Mouse (Mus musculus) neural tube, embryonic 15.5 days (tissue): ENCODE measurements around the gene Kcnab3. TPM values are rescaled to one million over a fixed set of nuclear protein-coding genes. Genes with fewer than 3 reads are reported as not detected.
"Not testable (repeated sequence)": the region's sequence is repeated elsewhere in the genome, so short reads cannot be mapped to it uniquely, and the experiment has no call there.

Source experiments
- ATAC-seq: fragments of 200-750 bp; cut with Nextera tagmentation; 2 replicates; pipeline ENCODE4 v1.8.0; 2017; ENCODE audit warnings: mild to moderate bottlenecking, moderate TSS enrichment, moderate library complexity; ENCODE audit not compliant: low FRiP score
- H3K27ac ChIP-seq: fragments of 300-500 bp; sonication (generic); replicated peaks from 2 replicates; pipeline ENCODE4 v1.5.1; 2015; ENCODE audit warnings: mild to moderate bottlenecking, inconsistent platforms
- H3K27me3 ChIP-seq: fragments of 300-500 bp; sonication (generic); replicated peaks from 2 replicates; pipeline ENCODE4 v1.6.1; 2015; ENCODE audit warnings: inconsistent platforms
- H3K36me3 ChIP-seq: fragments of 300-500 bp; sonication (generic); 2 replicates; pipeline ENCODE4 v1.6.1; 2015; ENCODE audit warnings: inconsistent platforms
- H3K4me1 ChIP-seq: fragments of 300-500 bp; sonication (generic); 2 replicates; pipeline ENCODE4 v1.6.1; 2015; ENCODE audit warnings: inconsistent platforms
- H3K4me2 ChIP-seq: fragments of 300-500 bp; sonication (generic); 2 replicates; pipeline ENCODE4 v1.6.1; 2015; ENCODE audit warnings: inconsistent platforms, mild to moderate bottlenecking, moderate library complexity
- H3K4me3 ChIP-seq: fragments of 300-500 bp; sonication (generic); replicated peaks from 2 replicates; pipeline ENCODE4 v1.5.1; 2015; ENCODE audit warnings: mild to moderate bottlenecking, inconsistent platforms
- H3K9ac ChIP-seq: fragments of 300-500 bp; sonication (generic); replicated peaks from 2 replicates; pipeline ENCODE4 v1.6.1; 2015; ENCODE audit warnings: mild to moderate bottlenecking, inconsistent platforms
- H3K9me3 ChIP-seq: fragments of 300-500 bp; sonication (generic); replicated peaks from 2 replicates; pipeline ENCODE4 v1.6.1; 2016; ENCODE audit warnings: inconsistent platforms
- WGBS: fragments of 180-500 bp; shearing (Covaris S2); methylation state at CpG from one replicate; pipeline ENCODE4 v1.1.7; 2015; ENCODE audit warnings: mixed read lengths; 5-methylcytosine and 5-hydroxymethylcytosine counted together
- polyA plus RNA-seq: library from polyadenylated mRNA; unstranded; fragments of >200 nt; fragmentation: Nextera tagmentation; extraction: Ambion mirVana; gene quantifications from 2 replicates; pipeline ENCODE4 v1.2.1, GENCODE M21; 2015

Gene Kcnab3
- 6.0 and 7.3 TPM in 2 replicates for polyA plus RNA-seq

GRCm38 (mm10) chr11:69325628-69326407 is at the start of gene Kcnab3:
TSS of gene Kcnab3 (plus strand) at chr11:69326258.
- Histone ChIP-seq H3K4me2 (peak within 1 kb of the TSS; percentile 84), H3K4me3 (peak within 1 kb of the TSS; percentile 55), H3K4me1 (peaks cover 56% of the 10 kb centered on the region), H3K27me3 (peaks cover 8% of the 10 kb centered on the region), H3K27ac (peak within 1 kb of the TSS; percentile 38; the same call in 1 of the 2 replicates), H3K36me3 (no peaks in the 10 kb centered on the region), H3K9me3 (no peaks in the 10 kb centered on the region), H3K9ac (peak within 1 kb of the TSS; percentile 59)
- 12% methylated on average over 26 of the region's 26 CpGs for WGBS
- ATAC-seq: peak; percentile 39

GRCm38 (mm10) chr11:69277267-69277666 is 48.8 kb upstream of the Kcnab3 start:
- no peaks in the 10 kb centered on the region for H3K9me3 ChIP-seq
- H3K27ac ChIP-seq: no peak overlapping the region
- 70% methylated on average over 5 of the region's 5 CpGs for WGBS
- no peak for ATAC-seq
- no peaks in the 10 kb centered on the region for H3K36me3 ChIP-seq
- no peak overlapping the region for H3K4me3 ChIP-seq
- no peaks in the 10 kb centered on the region for H3K27me3 ChIP-seq
- H3K9ac ChIP-seq: no peak overlapping the region
- 0 out of 2 replicates have a peak, but pooled peaks cover 3% of the 10 kb centered on the region for H3K4me1 ChIP-seq
- no peak overlapping the region for H3K4me2 ChIP-seq

- over 99% methylated on average over 5 of the region's 5 CpGs for WGBS
- no peaks in the 10 kb centered on the region for H3K27me3 ChIP-seq
- no peak for ATAC-seq
Observed at GRCm38 (mm10) chr11:69291111-69291510, 34.9 kb upstream of the Kcnab3 start.

GRCm38 (mm10) chr11:69295286-69295685 is 30.8 kb upstream of the Kcnab3 start:
- H3K36me3 ChIP-seq: peaks cover 17% of the 10 kb centered on the region
- H3K4me3 ChIP-seq: no peak overlapping the region
- H3K9ac ChIP-seq: no peak overlapping the region
- ATAC-seq: no peak
- WGBS: 90% methylated on average over 3 of the region's 3 CpGs
- H3K9me3 ChIP-seq: no peaks in the 10 kb centered on the region
- H3K27me3 ChIP-seq: no peaks in the 10 kb centered on the region
- H3K27ac ChIP-seq: no peak overlapping the region
- H3K4me1 ChIP-seq: no peaks in the 10 kb centered on the region
- H3K4me2 ChIP-seq: no peak overlapping the region

More at GRCm38 (mm10) chr11:69291111-69291510, 34.9 kb upstream of the Kcnab3 start:
- H3K4me1 ChIP-seq: no peaks in the 10 kb centered on the region
- no peaks in the 10 kb centered on the region for H3K9me3 ChIP-seq
- no peaks in the 10 kb centered on the region for H3K36me3 ChIP-seq
- H3K4me3 ChIP-seq: no peak overlapping the region
- H3K9ac ChIP-seq: no peak overlapping the region
- H3K4me2 ChIP-seq: no peak overlapping the region
- H3K27ac ChIP-seq: no peak overlapping the region

- WGBS: 92% methylated on average over 2 of the region's 2 CpGs
- no peak overlapping the region for H3K4me3 ChIP-seq
Observed at GRCm38 (mm10) chr11:69297799-69298198, 28.3 kb upstream of the Kcnab3 start.

GRCm38 (mm10) chr11:69298231-69298630 is 27.8 kb upstream of the Kcnab3 start:
- no peak for ATAC-seq
- H3K9ac ChIP-seq: no peak overlapping the region
- H3K4me3 ChIP-seq: no peak overlapping the region
- H3K9me3 ChIP-seq: no peaks in the 10 kb centered on the region
- peaks cover 38% of the 10 kb centered on the region for H3K36me3 ChIP-seq
- no peaks in the 10 kb centered on the region for H3K27me3 ChIP-seq
- no peak overlapping the region for H3K4me2 ChIP-seq
- no peak overlapping the region for H3K27ac ChIP-seq
- no peaks in the 10 kb centered on the region for H3K4me1 ChIP-seq
- 79% methylated on average over 7 of the region's 7 CpGs for WGBS

More at GRCm38 (mm10) chr11:69297799-69298198, 28.3 kb upstream of the Kcnab3 start:
- no peak overlapping the region for H3K9ac ChIP-seq
- H3K27ac ChIP-seq: no peak overlapping the region
- H3K36me3 ChIP-seq: peaks cover 34% of the 10 kb centered on the region
- H3K27me3 ChIP-seq: no peaks in the 10 kb centered on the region
- H3K4me2 ChIP-seq: no peak overlapping the region
- ATAC-seq: no peak
- H3K9me3 ChIP-seq: no peaks in the 10 kb centered on the region
- no peaks in the 10 kb centered on the region for H3K4me1 ChIP-seq

GRCm38 (mm10) chr11:69302817-69303216 is 23.2 kb upstream of the Kcnab3 start:
- H3K4me3 ChIP-seq: no peak overlapping the region
- WGBS: 88% methylated on average over 7 of the region's 7 CpGs
- no peak for ATAC-seq
- H3K27ac ChIP-seq: no peak overlapping the region
- no peaks in the 10 kb centered on the region for H3K4me1 ChIP-seq
- H3K4me2 ChIP-seq: no peak overlapping the region
- peaks cover 75% of the 10 kb centered on the region for H3K36me3 ChIP-seq
- H3K9ac ChIP-seq: no peak overlapping the region
- H3K9me3 ChIP-seq: no peaks in the 10 kb centered on the region
- H3K27me3 ChIP-seq: no peaks in the 10 kb centered on the region

GRCm38 (mm10) chr11:69305291-69305690 is 20.8 kb upstream of the Kcnab3 start:
- no peak for ATAC-seq
- Histone ChIP-seq H3K4me2 (no peak overlapping the region), H3K9ac (no peak overlapping the region), H3K4me1 (no peaks in the 10 kb centered on the region), H3K9me3 (no peaks in the 10 kb centered on the region), H3K27me3 (no peaks in the 10 kb centered on the region), H3K27ac (no peak overlapping the region), H3K36me3 (peaks cover 77% of the 10 kb centered on the region), H3K4me3 (no peak overlapping the region)
- 87% methylated on average over 9 of the region's 9 CpGs for whole genome bisulfite sequencing

- Histone ChIP-seq H3K9me3 (no peaks in the 10 kb centered on the region), H3K4me2 (no peak overlapping the region), H3K27me3 (no peaks in the 10 kb centered on the region), H3K4me1 (no peaks in the 10 kb centered on the region), H3K27ac (no peak overlapping the region), H3K36me3 (peaks cover 83% of the 10 kb centered on the region), H3K9ac (no peak overlapping the region), H3K4me3 (no peak overlapping the region)
- 98% methylated on average over 2 of the region's 2 CpGs for WGBS
- ATAC-seq: no peak
Observed at GRCm38 (mm10) chr11:69306039-69306438, 20.0 kb upstream of the Kcnab3 start.

GRCm38 (mm10) chr11:69311266-69311665 is 14.8 kb upstream of the Kcnab3 start:
- Histone ChIP-seq H3K4me3 (no peak overlapping the region), H3K4me1 (no peaks in the 10 kb centered on the region), H3K27ac (no peak overlapping the region), H3K9me3 (no peaks in the 10 kb centered on the region), H3K4me2 (no peak overlapping the region), H3K9ac (no peak overlapping the region), H3K36me3 (peaks cover 62% of the 10 kb centered on the region), H3K27me3 (no peaks in the 10 kb centered on the region)
- 64% methylated on average over 7 of the region's 7 CpGs for WGBS
- no peak for ATAC-seq

- no peaks in the 10 kb centered on the region for H3K9me3 ChIP-seq
- H3K27ac ChIP-seq: no peak overlapping the region
- WGBS: 97% methylated on average over 6 of the region's 6 CpGs
- peaks cover 34% of the 10 kb centered on the region for H3K36me3 ChIP-seq
- H3K27me3 ChIP-seq: no peaks in the 10 kb centered on the region
- H3K9ac ChIP-seq: no peak overlapping the region
- no peak overlapping the region for H3K4me3 ChIP-seq
- peaks cover 8% of the 10 kb centered on the region; the same call in 1 of the 2 replicates for H3K4me1 ChIP-seq
- ATAC-seq: no peak
- H3K4me2 ChIP-seq: no peak overlapping the region
Observed at GRCm38 (mm10) chr11:69316361-69316760, 9.7 kb upstream of the Kcnab3 start.

- not testable (repeated sequence) for H3K27ac ChIP-seq
Observed at GRCm38 (mm10) chr11:69318000-69318399, 8.1 kb upstream of the Kcnab3 start.

More at GRCm38 (mm10) chr11:69318000-69318399, 8.1 kb upstream of the Kcnab3 start:
- H3K4me2 ChIP-seq, H3K9ac ChIP-seq, H3K4me3 ChIP-seq, H3K9me3 ChIP-seq, H3K27me3 ChIP-seq, ATAC-seq: not testable (repeated sequence)
- Histone ChIP-seq H3K4me1 (peaks cover 23% of the 10 kb centered on the region), H3K36me3 (peaks cover 29% of the 10 kb centered on the region)
- 95% methylated on average over 3 of the region's 3 CpGs for WGBS
